Comparison of ENCODE assay signal across 8 mouse cellular contexts in the genomic region with DNA sequence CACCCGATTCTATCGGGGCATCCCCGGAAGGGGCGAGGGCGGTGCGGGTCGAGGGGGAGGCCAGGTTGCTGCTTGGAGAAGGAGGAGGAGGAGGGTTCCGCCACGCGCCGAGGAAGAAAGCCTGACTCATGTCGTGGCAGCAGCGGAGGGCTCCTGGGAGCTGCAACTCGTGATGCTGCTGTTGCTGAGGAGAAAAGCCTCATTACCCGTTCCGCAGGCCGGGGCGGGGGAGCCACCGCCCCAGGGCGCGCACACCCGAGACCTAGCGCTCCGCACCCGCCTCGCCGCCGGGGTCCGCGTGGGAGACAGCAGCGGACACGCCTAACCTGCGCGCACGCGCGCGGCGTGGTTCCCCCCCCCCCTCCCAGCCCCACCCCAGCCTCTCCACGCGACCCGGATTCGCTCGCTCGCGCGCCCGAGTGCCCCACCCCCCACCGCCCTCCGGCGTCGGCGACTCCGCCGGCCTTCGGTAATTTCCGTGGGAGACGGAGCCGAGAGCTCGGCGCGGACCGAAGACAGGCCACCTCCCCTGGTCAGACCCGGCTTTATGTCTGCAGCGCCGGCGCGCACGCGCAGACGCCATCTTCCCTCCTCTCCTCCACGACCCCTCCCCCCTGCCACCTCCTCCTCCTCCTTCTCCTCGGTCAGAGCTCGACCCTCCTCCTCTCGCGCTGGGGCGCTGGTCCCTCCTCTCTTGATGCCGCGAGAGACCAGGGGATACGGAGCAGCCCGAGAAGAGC. TPM values are rescaled to one million over a fixed set of nuclear protein-coding genes. Genes with fewer than 3 reads are reported as not detected.
DNase-seq lines count a peak whose midpoint lies in the region; ATAC-seq lines count a peak whose summit lies in the region.

No protein-coding gene starts in this region.

- peak; percentile 94 to 96 for DNase-seq in adrenal gland, adult 18-20 months (ENCODE audit: low spot score in 2 of 2)
- DNase-seq in embryo, embryonic 10.5 days (ENCODE audit: low spot score) = peak; percentile 99
- DNase-seq in gastrocnemius, postnatal 4 days (ENCODE audit: low spot score in 2 of 2) = peak; percentile 98
- peak; percentile 96 to 98 for DNase-seq in left cerebral cortex, postnatal 25 days (ENCODE audit: low spot score in 2 of 2)
- DNase-seq in mesoderm, embryonic 11.5 days (ENCODE audit: low read depth, low spot score) = peak; percentile 100
- peak; percentile 96 for DNase-seq in right cerebral cortex, postnatal 25 days
- DNase-seq in urinary bladder, postnatal 36 days (ENCODE audit: low spot score in 2 of 2) = peak; percentile 86 to 93

- H3K9me3 ChIP-seq in intestine, embryonic 16.5 days (ENCODE audit: control insufficient read depth, low read length) = no peaks in the 10 kb centered on the region

- peak overlapping the region; percentile 97 for H3K27ac ChIP-seq in intestine, embryonic 16.5 days (ENCODE audit: low read length)

- H3K4me3 ChIP-seq in intestine, embryonic 16.5 days (ENCODE audit: low read length) = peak overlapping the region; percentile 85

- peak; percentile 93 for ATAC-seq in intestine, embryonic 16.5 days

- no peaks in the 10 kb centered on the region for H3K27me3 ChIP-seq in intestine, embryonic 16.5 days (replicated peaks; ENCODE audit: control insufficient read depth, insufficient read depth, low read length)

- under 1% methylated on average over 74 of the region's 81 CpGs for WGBS in intestine, embryonic 16.5 days

- intact Hi-C loops in left cerebral cortex, postnatal 25 days (cut with DNase I) = loop anchor here (1.0 to 10.0 kb wide), 3 partner anchors 37 to 569 kb away; a partner anchor contains a TSS

- peaks cover 12% of the 10 kb centered on the region for H3K36me3 ChIP-seq in intestine, embryonic 16.5 days (ENCODE audit: control insufficient read depth, insufficient read depth, low read length)

- peaks cover 25% of the 10 kb centered on the region for H3K4me1 ChIP-seq in intestine, embryonic 16.5 days (ENCODE audit: control insufficient read depth, insufficient read depth, low read length)

- peak overlapping the region; percentile 94 for H3K9ac ChIP-seq in intestine, embryonic 16.5 days (ENCODE audit: low read depth, low read length)

- peak overlapping the region; percentile 94 for H3K4me2 ChIP-seq in intestine, embryonic 16.5 days (ENCODE audit: low read depth, low read length)

RNA-seq across cellular contexts. Expression of a gene that starts 0.5 kb away (rescaled TPM):
- 1,000 to 10,000 TPM in 1 of 2 experiments, 100 to 1,000 TPM in 1; 945 to 1,401 TPM for total RNA-seq in adrenal gland, adult 18-20 months (2021)
- 100 to 1,000 TPM; 244 to 259 TPM for total RNA-seq in gastrocnemius, postnatal 4 days (2021)
- 396 and 424 TPM in 2 replicates for polyA plus RNA-seq in intestine, embryonic 16.5 days (2015; fragmentation: Nextera tagmentation; extraction: Ambion mirVana)
- 100 to 1,000 TPM; 565 to 602 TPM for total RNA-seq in left cerebral cortex, postnatal 25 days (2021)

Comparison
In these comparisons a context has a peak if more than half of its experiments do, and no peak if none do; other contexts are left out.
1. Peak in every context shown above with its lines: DNase-seq, ATAC-seq, H3K4me3 ChIP-seq and H3K27ac ChIP-seq.